Mouse (Mus musculus) spleen, adult 2 months (tissue): ENCODE results near the gene Tmpo.

Experiments used
- CTCF ChIP-seq: fragments of 200-500 bp; IDR thresholded peaks from 2 replicates; pipeline ENCODE4 v1.5.1; 2011; ENCODE audit warnings: mild to moderate bottlenecking, inconsistent platforms; ENCODE audit not compliant: insufficient read depth, insufficient read length, insufficient replicate concordance; ENCODE audit errors: extremely low read depth
- POLR2A ChIP-seq: fragments of 200-500 bp; IDR thresholded peaks from 2 replicates; pipeline ENCODE4 v1.6.1; 2011; ENCODE audit warnings: low read depth, low read length, inconsistent platforms

GRCm38 (mm10) chr10:91169414-91170065 is 11.6 kb downstream of the Tmpo start:
- TF ChIP-seq CTCF (no peak), POLR2A (no peak)
